Mouse (Mus musculus) heart, embryonic 11.5 days (tissue): ENCODE data around the gene Pck2. TPM values are rescaled to one million over a fixed set of nuclear protein-coding genes. Genes with fewer than 3 reads are reported as not detected.

Experiments
- ATAC-seq: fragments of 200-750 bp; cut with Nextera tagmentation; replicated peaks from 2 replicates; pipeline ENCODE4 v1.8.0; 2017; ENCODE audit warnings: moderate library complexity; ENCODE audit not compliant: insufficient number of reproducible peaks, low FRiP score, low TSS enrichment
- H3K27ac ChIP-seq: fragments of 300-500 bp; sonication (generic); 2 replicates; pipeline ENCODE4 v1.5.1; 2014; ENCODE audit warnings: mild to moderate bottlenecking, low read depth, low read length
- H3K27me3 ChIP-seq: fragments of 300-500 bp; sonication (generic); 2 replicates; pipeline ENCODE4 v1.6.1; 2014; ENCODE audit warnings: mild to moderate bottlenecking, low read length, mixed read lengths; ENCODE audit not compliant: control insufficient read depth, insufficient read depth
- H3K36me3 ChIP-seq: fragments of 300-500 bp; sonication (generic); 2 replicates; pipeline ENCODE4 v1.6.1; 2014; ENCODE audit warnings: mild to moderate bottlenecking, low read length, moderate library complexity, mixed read lengths; ENCODE audit not compliant: control insufficient read depth, insufficient read depth
- H3K4me1 ChIP-seq: fragments of 300-500 bp; sonication (generic); 2 replicates; pipeline ENCODE4 v1.6.1; 2014; ENCODE audit warnings: low read length; ENCODE audit not compliant: control insufficient read depth, insufficient read depth
- H3K4me2 ChIP-seq: fragments of 300-500 bp; sonication (generic); 2 replicates; pipeline ENCODE4 v1.6.1; 2014; ENCODE audit warnings: mild to moderate bottlenecking, moderate library complexity
- H3K4me3 ChIP-seq: fragments of 300-500 bp; sonication (generic); 2 replicates; pipeline ENCODE4 v1.5.1; 2014; ENCODE audit warnings: low read depth, low read length
- H3K9ac ChIP-seq: fragments of 300-500 bp; sonication (generic); 2 replicates; pipeline ENCODE4 v1.6.1; 2014; ENCODE audit warnings: mild to moderate bottlenecking, low read depth, low read length, moderate library complexity
- H3K9me3 ChIP-seq: fragments of 300-500 bp; sonication (generic); replicated peaks from 2 replicates; pipeline ENCODE4 v1.6.1; 2016; ENCODE audit warnings: low read length; ENCODE audit not compliant: control insufficient read depth
- WGBS: fragments of 180-500 bp; shearing (Covaris S2); extraction: QIAGEN DNeasy Blood & Tissue Kit; methylation state at CpG from one replicate; pipeline ENCODE4 v1.1.7; 2014; ENCODE audit not compliant: insufficient replicate concordance; 5-methylcytosine and 5-hydroxymethylcytosine counted together
- polyA plus RNA-seq: library from polyadenylated mRNA; unstranded; fragments of >200 nt; fragmentation: Nextera tagmentation; extraction: Ambion mirVana; gene quantifications from 2 replicates; pipeline ENCODE4 v1.2.1, GENCODE M21; 2014

Pck2 gene
- polyA plus RNA-seq, 1 experiment from 2014 or later: 28.0 TPM

- Histone ChIP-seq H3K36me3 (peaks cover 17% of the 10 kb centered on the region), H3K4me1 (peaks cover 19% of the 10 kb centered on the region), H3K27ac (peak within 1 kb of the TSS; percentile 98), H3K4me3 (peak within 1 kb of the TSS; percentile 78), H3K9ac (peak within 1 kb of the TSS; percentile 85), H3K27me3 (no peaks in the 10 kb centered on the region), H3K4me2 (peak within 1 kb of the TSS; percentile 98), H3K9me3 (no peaks in the 10 kb centered on the region)
- peak; percentile 86 for ATAC-seq
- WGBS: under 1% methylated on average over 27 of the region's 33 CpGs
Observed at GRCm38 (mm10) chr14:55591331-55591891, 51.3 kb downstream of the Pck2 start, which contains the start of gene Rnf31. Gene Rnf31, plus strand, starts transcription at chr14:55591708.

- peaks cover 17% of the 10 kb centered on the region for H3K36me3 ChIP-seq
- H3K27ac ChIP-seq: peak overlapping the region; percentile 98
- peak overlapping the region; percentile 83 for H3K9ac ChIP-seq
- H3K4me2 ChIP-seq: peak overlapping the region; percentile 98
- 6% methylated on average over 16 of the region's 16 CpGs for WGBS
- H3K4me3 ChIP-seq: peak overlapping the region; percentile 78
- no peak for ATAC-seq
- no peaks in the 10 kb centered on the region for H3K9me3 ChIP-seq
- peaks cover 19% of the 10 kb centered on the region for H3K4me1 ChIP-seq
- no peaks in the 10 kb centered on the region for H3K27me3 ChIP-seq
Observed at GRCm38 (mm10) chr14:55592226-55592625, 52.2 kb downstream of the Pck2 start.

GRCm38 (mm10) chr14:55596036-55596690, 56.1 kb downstream of the Pck2 start:
- no peak overlapping the region for H3K4me2 ChIP-seq
- H3K4me1 ChIP-seq: peaks cover 13% of the 10 kb centered on the region
- H3K9ac ChIP-seq: no peak overlapping the region
- no peak overlapping the region for H3K4me3 ChIP-seq
- no peak for ATAC-seq
- H3K27ac ChIP-seq: no peak overlapping the region
- H3K36me3 ChIP-seq: peaks cover 34% of the 10 kb centered on the region
- H3K9me3 ChIP-seq: no peaks in the 10 kb centered on the region
- WGBS: 76% methylated on average over 13 of the region's 13 CpGs
- no peaks in the 10 kb centered on the region for H3K27me3 ChIP-seq

- Histone ChIP-seq H3K27ac (no peak overlapping the region), H3K4me1 (peaks cover 5% of the 10 kb centered on the region; the same call in 1 of the 2 replicates), H3K4me2 (no peak overlapping the region), H3K36me3 (peaks cover 49% of the 10 kb centered on the region), H3K9me3 (no peaks in the 10 kb centered on the region), H3K9ac (no peak overlapping the region), H3K27me3 (no peaks in the 10 kb centered on the region), H3K4me3 (no peak overlapping the region)
- no peak for ATAC-seq
- WGBS: 93% methylated on average over 21 of the region's 21 CpGs
Observed at GRCm38 (mm10) chr14:55598521-55599390, 58.7 kb downstream of the Pck2 start.

Other genes with a start within 250 kb of the Pck2 start
- gene Dhrs4, start 61.5 kb upstream of the Pck2 start, polyA plus RNA-seq: 22.0 and 44.5 TPM in 2 replicates
- 2.2 TPM in 2 replicates for gene Carmil3, start 49.6 kb upstream of the Pck2 start, polyA plus RNA-seq
- 0.32 and 0.43 TPM in 2 replicates for gene Cpne6, start 29.8 kb upstream of the Pck2 start, polyA plus RNA-seq
- gene Nrl, start 15.3 kb upstream of the Pck2 start, polyA plus RNA-seq: not detected in 2 replicates
- 61.3 and 71.1 TPM in 2 replicates for gene Dcaf11, start 19.7 kb downstream of the Pck2 start, polyA plus RNA-seq
- 1.0 and 1.3 TPM in 2 replicates for gene A730061H03Rik, start 20.1 kb downstream of the Pck2 start, polyA plus RNA-seq
- gene Fitm1, start 35.4 kb downstream of the Pck2 start, polyA plus RNA-seq: 107 and 108 TPM in 2 replicates
- 223 and 235 TPM in 2 replicates for gene Psme1, start 37.9 kb downstream of the Pck2 start, polyA plus RNA-seq
- 18.7 and 20.0 TPM in 2 replicates for gene Emc9, start 45.0 kb downstream of the Pck2 start, polyA plus RNA-seq
- 222 and 223 TPM in 2 replicates for gene Psme2, start 50.8 kb downstream of the Pck2 start, polyA plus RNA-seq
- 11.2 and 13.0 TPM in 2 replicates for gene Rnf31, start 51.4 kb downstream of the Pck2 start, polyA plus RNA-seq
- gene Irf9, start 63.3 kb downstream of the Pck2 start, polyA plus RNA-seq: 6.4 and 7.5 TPM in 2 replicates
- 8.8 and 14.1 TPM in 2 replicates for gene Rec8, start 77.8 kb downstream of the Pck2 start, polyA plus RNA-seq
- 70.1 and 81.7 TPM in 2 replicates for gene Ipo4, start 95.7 kb downstream of the Pck2 start, polyA plus RNA-seq
- 1.9 and 4.2 TPM in 2 replicates for gene Gm49378, start 97.6 kb downstream of the Pck2 start, polyA plus RNA-seq
- gene Tm9sf1, start 103.5 kb downstream of the Pck2 start, polyA plus RNA-seq: 78.7 and 86.9 TPM in 2 replicates
- 0.63 TPM in 2 replicates for gene Tssk4, start 109.9 kb downstream of the Pck2 start, polyA plus RNA-seq
- 72.0 and 74.2 TPM in 2 replicates for gene Mdp1, start 120.2 kb downstream of the Pck2 start, polyA plus RNA-seq
- 41.3 and 43.3 TPM in 2 replicates for gene Gmpr2, start 131.7 kb downstream of the Pck2 start, polyA plus RNA-seq
- 512 and 535 TPM in 2 replicates for gene Nedd8, start 131.9 kb downstream of the Pck2 start, polyA plus RNA-seq
- 39.6 and 42.3 TPM in 2 replicates for gene Tinf2, start 141.6 kb downstream of the Pck2 start, polyA plus RNA-seq
- gene Tgm1, start 173.7 kb downstream of the Pck2 start, polyA plus RNA-seq: 0.13 and 0.30 TPM in 2 replicates
- 19.1 and 19.7 TPM in 2 replicates for gene Rabggta, start 182.0 kb downstream of the Pck2 start, polyA plus RNA-seq
- 56.4 and 60.3 TPM in 2 replicates for gene Dhrs1, start 205.4 kb downstream of the Pck2 start, polyA plus RNA-seq
- 25.1 and 26.3 TPM in 2 replicates for gene Nop9, start 205.4 kb downstream of the Pck2 start, polyA plus RNA-seq
- gene Cideb, start 218.2 kb downstream of the Pck2 start, polyA plus RNA-seq: 1.4 and 1.7 TPM in 2 replicates
- gene Ltb4r2, start 221.2 kb downstream of the Pck2 start, polyA plus RNA-seq: 0.16 and 1.0 TPM in 2 replicates
- gene Ltb4r1, start 225.7 kb downstream of the Pck2 start, polyA plus RNA-seq: 0.11 and 0.21 TPM in 2 replicates
- gene Adcy4, start 243.8 kb downstream of the Pck2 start, polyA plus RNA-seq: 13.2 and 19.7 TPM in 2 replicates
- gene Ripk3, start 248.6 kb downstream of the Pck2 start, polyA plus RNA-seq: 19.6 and 19.8 TPM in 2 replicates